Mouse (Mus musculus) heart, embryonic 15.5 days (tissue): ENCODE results near the gene Sfi1. TPM values are rescaled to one million over a fixed set of nuclear protein-coding genes. Genes with fewer than 3 reads are reported as not detected.
"Not testable (repeated sequence)": the region's sequence is repeated elsewhere in the genome, so short reads cannot be mapped to it uniquely, and the experiment has no call there.

Experiments used
- ATAC-seq: fragments of 200-750 bp; cut with Nextera tagmentation; replicated peaks from 2 replicates; pipeline ENCODE4 v1.8.0; 2017; ENCODE audit warnings: low read depth, moderate TSS enrichment; ENCODE audit not compliant: insufficient number of reproducible peaks, insufficient read depth, low FRiP score
- H3K27ac ChIP-seq: fragments of 300-500 bp; sonication (generic); 2 replicates; pipeline ENCODE4 v1.5.1; 2015; ENCODE audit warnings: mild to moderate bottlenecking, inconsistent platforms
- H3K27me3 ChIP-seq: fragments of 300-500 bp; sonication (generic); 2 replicates; pipeline ENCODE4 v1.6.1; 2015; ENCODE audit warnings: inconsistent platforms
- H3K36me3 ChIP-seq: fragments of 300-500 bp; sonication (generic); 2 replicates; pipeline ENCODE4 v1.6.1; 2015; ENCODE audit warnings: mild to moderate bottlenecking, inconsistent platforms
- H3K4me1 ChIP-seq: fragments of 300-500 bp; sonication (generic); replicated peaks from 2 replicates; pipeline ENCODE4 v1.6.1; 2015; ENCODE audit warnings: inconsistent platforms
- H3K4me2 ChIP-seq: fragments of 300-500 bp; sonication (generic); 2 replicates; pipeline ENCODE4 v1.6.1; 2015; ENCODE audit warnings: inconsistent platforms, mild to moderate bottlenecking, moderate library complexity
- H3K4me3 ChIP-seq: fragments of 300-500 bp; sonication (generic); 2 replicates; pipeline ENCODE4 v1.5.1; 2015; ENCODE audit warnings: mild to moderate bottlenecking, inconsistent platforms
- H3K9ac ChIP-seq: fragments of 300-500 bp; sonication (generic); 2 replicates; pipeline ENCODE4 v1.6.1; 2015; ENCODE audit warnings: mild to moderate bottlenecking, inconsistent platforms
- H3K9me3 ChIP-seq: fragments of 300-500 bp; sonication (generic); replicated peaks from 2 replicates; pipeline ENCODE4 v1.6.1; 2016; ENCODE audit warnings: inconsistent platforms
- WGBS: fragments of 180-500 bp; shearing (Covaris S2); methylation state at CpG from one replicate; pipeline ENCODE4 v1.1.7; 2015; ENCODE audit warnings: mixed read lengths; 5-methylcytosine and 5-hydroxymethylcytosine counted together
- polyA plus RNA-seq: library from polyadenylated mRNA; unstranded; fragments of >200 nt; fragmentation: Nextera tagmentation; extraction: Ambion mirVana; gene quantifications from 2 replicates; pipeline ENCODE4 v1.2.1, GENCODE M21; 2015

Sfi1 gene
- polyA plus RNA-seq, 1 experiment from 2014 or later: 10.9 TPM

DNA sequence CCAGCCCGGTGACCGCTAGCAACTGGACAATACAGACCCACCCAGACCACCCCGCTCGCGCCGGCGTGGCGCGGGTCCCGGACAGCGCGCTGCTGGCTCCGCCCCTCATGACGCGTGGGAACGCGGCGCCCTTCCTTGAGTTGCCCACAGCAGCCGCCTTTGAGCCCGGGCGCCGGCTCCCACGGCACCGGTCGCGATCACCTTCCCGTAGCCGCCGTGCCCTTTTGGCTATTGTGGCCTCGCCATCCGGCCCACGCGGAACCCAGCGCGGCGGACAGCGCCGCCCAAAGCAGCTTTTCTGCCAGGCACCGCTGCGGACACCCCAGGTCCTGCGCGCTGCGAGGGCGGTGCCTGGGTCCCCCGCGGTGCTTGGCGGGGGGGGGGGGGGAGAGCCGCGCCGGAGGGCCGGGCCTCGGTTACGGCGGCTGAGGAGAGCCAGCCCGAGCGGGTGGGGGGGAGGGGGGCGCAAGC, 9.0 kb upstream of the Sfi1 start, which contains the start of gene Eif4enif1:
Gene Eif4enif1, plus strand, starts transcription at position 162 of the 471 bp plus-strand sequence.
- peak within 1 kb of the TSS; percentile 48 for H3K4me3 ChIP-seq
- H3K27me3 ChIP-seq: no peaks in the 10 kb centered on the region
- no peaks in the 10 kb centered on the region for H3K9me3 ChIP-seq
- 0 out of 2 replicates have a peak, but pooled peaks cover 3% of the 10 kb centered on the region for H3K4me1 ChIP-seq
- peaks cover 13% of the 10 kb centered on the region; the same call in 1 of the 2 replicates for H3K36me3 ChIP-seq
- ATAC-seq: peak; percentile 61
- peak within 1 kb of the TSS; percentile 40 for H3K4me2 ChIP-seq
- peak within 1 kb of the TSS; percentile 52 for H3K9ac ChIP-seq
- under 1% methylated on average over 43 of the region's 57 CpGs for WGBS
- H3K27ac ChIP-seq: peak within 1 kb of the TSS; percentile 48

DNA sequence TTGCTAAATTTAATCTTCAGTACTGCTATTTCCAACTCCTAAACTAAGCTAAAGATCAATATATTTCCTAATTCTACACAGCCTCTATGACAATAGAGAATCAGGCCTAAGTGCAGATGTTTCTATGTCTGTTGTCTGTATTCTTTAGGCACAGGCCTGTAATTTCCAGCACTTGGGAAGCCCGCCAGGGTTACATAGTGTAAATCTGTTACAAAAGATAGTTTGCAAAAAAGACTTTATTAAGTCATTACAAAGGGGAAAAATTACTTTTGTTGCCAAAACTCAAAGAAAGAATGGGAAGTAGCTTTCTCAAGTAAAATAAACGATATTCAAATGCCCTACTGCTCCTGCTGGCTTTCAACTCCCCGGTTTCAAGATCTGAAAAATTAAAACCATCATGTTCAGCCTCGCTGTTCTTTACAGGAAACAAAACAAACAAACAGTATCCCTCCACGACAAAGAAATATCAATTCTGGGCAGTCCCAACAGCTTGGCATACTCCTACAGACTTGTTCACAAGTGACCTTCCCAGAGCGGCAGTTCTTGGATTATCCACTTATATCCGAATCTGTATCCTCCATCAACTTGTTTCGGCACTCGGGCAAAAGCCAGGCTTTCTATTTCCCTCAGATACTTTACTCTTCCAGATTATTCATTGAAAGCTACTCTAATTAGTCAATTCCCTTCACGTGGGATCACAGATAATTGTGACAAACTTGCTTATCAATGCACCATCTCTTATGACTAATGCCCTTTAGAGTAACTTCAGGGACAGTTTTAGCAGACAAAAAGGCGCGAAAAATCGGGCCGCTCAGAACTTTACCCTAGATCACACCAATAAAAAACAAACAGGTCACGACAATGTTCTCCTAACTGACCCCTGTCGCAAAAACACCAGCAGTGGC, 8.3 kb upstream of the Sfi1 start:
- no peaks in the 10 kb centered on the region for H3K27me3 ChIP-seq
- peak overlapping the region; percentile 48 for H3K4me3 ChIP-seq
- no peaks in the 10 kb centered on the region for H3K9me3 ChIP-seq
- WGBS: 5% methylated on average over 16 of the region's 16 CpGs
- H3K4me2 ChIP-seq: peak overlapping the region; percentile 22
- no peak overlapping the region; the same call in 1 of the 2 replicates for H3K9ac ChIP-seq
- H3K4me1 ChIP-seq: 0 out of 2 replicates have a peak, but pooled peaks cover 3% of the 10 kb centered on the region
- H3K27ac ChIP-seq: peak overlapping the region; percentile 43
- no peak for ATAC-seq
- H3K36me3 ChIP-seq: peaks cover 8% of the 10 kb centered on the region; the same call in 1 of the 2 replicates

DNA sequence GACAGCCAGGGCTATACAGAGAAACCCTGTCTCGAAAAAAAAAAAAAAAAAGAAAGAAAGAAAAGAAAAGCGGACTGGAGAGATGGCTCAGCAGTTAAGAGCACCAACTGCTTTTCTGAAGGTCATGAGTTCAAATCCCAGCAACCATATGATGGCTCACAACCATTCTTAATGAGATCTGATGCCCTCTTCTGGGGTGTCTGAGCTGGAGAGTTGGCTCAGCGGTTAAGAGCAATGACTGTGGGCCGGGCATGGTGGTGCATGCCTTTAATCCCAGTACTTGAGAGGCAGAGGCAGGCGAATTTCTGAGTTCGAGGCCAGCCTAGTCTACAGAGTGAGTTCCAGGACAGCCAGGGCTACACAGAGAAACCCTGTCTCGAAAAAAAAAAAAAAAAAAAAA, 7.4 kb upstream of the Sfi1 start:
- WGBS: 92% methylated on average over 6 of the region's 7 CpGs
- H3K4me2 ChIP-seq, H3K27me3 ChIP-seq, H3K4me1 ChIP-seq, H3K4me3 ChIP-seq, H3K36me3 ChIP-seq, H3K9ac ChIP-seq, H3K27ac ChIP-seq, H3K9me3 ChIP-seq, ATAC-seq: not testable (repeated sequence)

DNA sequence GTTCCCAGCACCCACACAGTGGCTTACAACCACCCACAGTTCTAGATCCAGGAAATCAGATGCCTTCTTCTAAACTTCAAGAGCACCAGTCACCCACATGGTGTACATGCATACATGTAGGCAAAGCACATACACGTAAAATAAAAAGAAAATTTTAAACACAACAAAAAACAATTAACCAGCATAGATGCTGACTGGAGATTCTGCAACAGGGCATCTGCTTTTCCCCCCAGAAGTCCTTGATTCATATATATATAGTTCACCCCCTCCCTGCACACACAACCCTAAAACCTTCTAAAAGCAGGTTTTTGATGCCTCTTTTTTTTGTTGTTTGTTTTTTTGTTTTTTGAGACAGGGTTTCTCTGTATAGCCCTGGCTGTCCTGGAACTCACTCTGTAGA, 10.6 kb downstream of the Sfi1 start:
- not testable (repeated sequence) for H3K36me3 ChIP-seq

DNA sequence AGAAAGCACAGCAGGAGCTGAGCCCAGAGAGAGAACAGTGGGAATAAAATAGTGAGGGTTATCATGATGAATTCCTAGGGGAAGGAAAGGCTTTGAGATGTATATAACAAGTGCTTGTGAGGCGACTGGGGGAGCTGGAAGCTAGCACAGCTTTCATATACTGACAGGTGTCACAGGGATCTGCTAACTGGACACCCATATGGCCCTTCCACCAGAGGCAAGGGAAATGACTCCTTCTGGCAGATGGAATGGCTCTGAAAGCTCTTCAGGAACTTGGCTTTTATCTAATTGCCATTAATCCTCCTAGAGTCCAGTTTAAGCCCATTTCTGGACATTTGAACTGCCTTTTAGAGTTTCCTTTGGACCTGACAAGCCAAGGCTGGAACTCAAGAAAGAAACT, 11.3 kb downstream of the Sfi1 start:
- 38% methylated on average over 1 of the region's 1 CpGs for WGBS
- H3K27ac ChIP-seq, H3K4me1 ChIP-seq, H3K9ac ChIP-seq, ATAC-seq, H3K4me2 ChIP-seq, H3K9me3 ChIP-seq, H3K27me3 ChIP-seq, H3K4me3 ChIP-seq, H3K36me3 ChIP-seq: not testable (repeated sequence)

More for the DNA sequence above, 10.6 kb downstream of the Sfi1 start:
- not testable (repeated sequence) for ATAC-seq, H3K9me3 ChIP-seq, H3K9ac ChIP-seq, H3K27ac ChIP-seq, H3K4me1 ChIP-seq, H3K4me2 ChIP-seq, H3K27me3 ChIP-seq, H3K4me3 ChIP-seq
- 62% methylated on average over 1 of the region's 1 CpGs for WGBS

DNA sequence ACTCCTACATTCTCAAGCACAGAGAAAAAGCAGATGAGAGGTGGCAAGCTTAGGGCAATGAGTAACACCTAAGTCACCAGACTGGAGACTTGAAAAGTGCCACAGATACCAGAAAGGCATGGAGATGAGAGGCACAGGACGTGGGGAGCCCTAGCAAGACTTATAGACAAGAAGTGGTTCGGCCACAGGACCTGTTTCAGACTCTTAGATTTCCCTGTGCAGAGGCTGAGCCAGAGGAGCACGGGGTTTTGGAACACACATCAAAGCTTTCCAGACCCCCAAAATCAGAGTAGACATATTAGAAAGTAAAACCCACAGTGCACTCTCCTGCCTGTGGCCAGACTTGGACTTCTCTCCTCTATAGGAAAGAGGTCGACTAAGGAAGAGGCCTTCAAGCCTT, 12.0 kb downstream of the Sfi1 start:
- 51% methylated on average over 4 of the region's 4 CpGs for WGBS
- not testable (repeated sequence) for H3K9ac ChIP-seq, H3K9me3 ChIP-seq, H3K4me1 ChIP-seq, H3K36me3 ChIP-seq, H3K27ac ChIP-seq, H3K27me3 ChIP-seq, ATAC-seq, H3K4me2 ChIP-seq, H3K4me3 ChIP-seq

DNA sequence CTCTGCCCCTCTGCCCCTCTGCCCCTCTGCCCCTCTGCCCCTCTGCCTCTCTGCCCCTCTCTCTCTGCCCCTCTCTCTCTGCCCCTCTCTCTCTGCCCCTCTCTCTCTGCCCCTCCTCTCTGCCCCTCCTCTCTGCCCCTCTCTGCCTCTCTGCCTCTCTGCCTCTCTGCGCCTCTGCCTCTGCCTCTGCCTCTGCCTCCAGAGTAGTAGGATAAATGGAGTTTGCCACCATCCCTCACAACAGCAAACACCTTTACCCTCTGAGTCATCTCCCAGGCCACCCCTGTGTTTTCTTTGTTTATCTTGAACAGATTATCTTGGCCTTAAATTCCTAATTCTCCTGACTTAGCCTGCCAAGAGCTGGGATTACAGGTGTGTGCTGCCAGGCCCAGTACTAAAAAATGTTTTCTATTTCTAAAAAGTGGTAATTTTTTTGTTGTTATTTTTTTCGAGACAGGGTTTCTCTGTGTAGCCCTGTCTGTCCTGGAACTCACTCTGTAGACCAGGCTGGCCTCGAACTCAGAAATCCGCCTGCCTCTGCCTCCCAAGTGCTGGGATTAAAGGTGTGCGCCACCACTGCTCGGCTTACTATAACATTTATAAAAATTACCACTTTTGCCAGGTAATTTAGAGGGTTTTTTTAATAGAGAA, 12.6 kb downstream of the Sfi1 start:
- ATAC-seq, H3K9ac ChIP-seq, H3K4me3 ChIP-seq, H3K27me3 ChIP-seq, H3K4me2 ChIP-seq, H3K4me1 ChIP-seq, H3K36me3 ChIP-seq, H3K27ac ChIP-seq, H3K9me3 ChIP-seq: not testable (repeated sequence)
- 71% methylated on average over 6 of the region's 6 CpGs for WGBS

DNA sequence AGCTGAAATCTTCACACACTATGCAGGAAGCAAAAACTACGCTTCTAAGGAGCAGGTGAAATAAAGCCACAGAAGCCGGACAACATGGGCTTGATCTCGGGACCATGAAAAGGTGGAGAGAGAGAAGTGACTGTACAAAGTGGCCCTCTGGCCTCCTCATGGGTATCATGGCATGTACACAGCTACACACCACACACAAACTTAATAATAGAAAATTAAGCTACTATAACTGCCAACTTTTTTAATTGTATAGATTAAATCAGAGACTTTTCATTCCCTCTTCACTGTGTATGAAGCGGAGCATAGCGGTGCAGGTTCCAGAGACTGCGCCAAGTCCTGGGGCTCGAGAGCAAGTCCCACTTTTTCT, 13.6 kb downstream of the Sfi1 start:
- not testable (repeated sequence) for ATAC-seq
- 83% methylated on average over 7 of the region's 7 CpGs for WGBS

DNA sequence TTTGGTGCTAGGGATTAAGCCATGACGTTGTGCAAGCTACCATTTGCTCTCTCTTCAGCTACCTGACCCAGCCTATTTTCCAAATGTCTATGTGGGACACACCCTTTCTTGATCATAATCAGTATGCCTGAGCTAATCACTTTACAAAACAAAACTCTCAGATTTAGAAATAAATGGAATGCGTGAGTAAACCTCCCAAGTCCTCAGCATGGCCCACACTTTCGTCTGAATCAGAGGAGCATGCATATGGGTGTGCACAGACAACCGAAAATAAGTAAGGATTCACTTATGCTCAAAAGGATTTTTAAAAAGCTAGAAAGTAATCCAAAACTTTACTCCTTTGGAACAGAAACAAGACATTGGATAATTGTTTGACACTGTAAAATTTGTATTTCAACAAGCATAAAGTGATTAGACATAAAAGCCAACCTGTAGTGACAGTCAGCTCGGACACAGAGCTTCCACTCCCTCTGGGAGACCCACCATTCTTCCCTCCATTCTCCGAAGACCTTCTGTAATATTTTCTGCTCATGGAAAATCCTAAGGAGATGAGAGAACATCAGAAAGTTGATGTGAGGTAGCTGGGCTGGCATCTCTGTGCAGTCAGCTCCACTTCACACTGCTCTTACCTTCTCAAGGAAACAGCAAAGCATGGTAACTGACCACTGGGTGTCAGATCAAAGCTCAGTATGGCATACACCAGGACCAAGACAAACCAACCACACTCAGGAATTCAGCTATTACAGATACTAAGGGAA, 14.1 kb downstream of the Sfi1 start:
- WGBS: 78% methylated on average over 6 of the region's 6 CpGs
- H3K4me1 ChIP-seq, H3K9me3 ChIP-seq, H3K36me3 ChIP-seq, H3K27me3 ChIP-seq, H3K9ac ChIP-seq, H3K4me3 ChIP-seq, H3K4me2 ChIP-seq, H3K27ac ChIP-seq, ATAC-seq: not testable (repeated sequence)

More for the DNA sequence above, 13.6 kb downstream of the Sfi1 start:
- H3K27ac ChIP-seq, H3K4me3 ChIP-seq, H3K9ac ChIP-seq, H3K27me3 ChIP-seq, H3K9me3 ChIP-seq, H3K4me1 ChIP-seq, H3K4me2 ChIP-seq, H3K36me3 ChIP-seq: not testable (repeated sequence)

DNA sequence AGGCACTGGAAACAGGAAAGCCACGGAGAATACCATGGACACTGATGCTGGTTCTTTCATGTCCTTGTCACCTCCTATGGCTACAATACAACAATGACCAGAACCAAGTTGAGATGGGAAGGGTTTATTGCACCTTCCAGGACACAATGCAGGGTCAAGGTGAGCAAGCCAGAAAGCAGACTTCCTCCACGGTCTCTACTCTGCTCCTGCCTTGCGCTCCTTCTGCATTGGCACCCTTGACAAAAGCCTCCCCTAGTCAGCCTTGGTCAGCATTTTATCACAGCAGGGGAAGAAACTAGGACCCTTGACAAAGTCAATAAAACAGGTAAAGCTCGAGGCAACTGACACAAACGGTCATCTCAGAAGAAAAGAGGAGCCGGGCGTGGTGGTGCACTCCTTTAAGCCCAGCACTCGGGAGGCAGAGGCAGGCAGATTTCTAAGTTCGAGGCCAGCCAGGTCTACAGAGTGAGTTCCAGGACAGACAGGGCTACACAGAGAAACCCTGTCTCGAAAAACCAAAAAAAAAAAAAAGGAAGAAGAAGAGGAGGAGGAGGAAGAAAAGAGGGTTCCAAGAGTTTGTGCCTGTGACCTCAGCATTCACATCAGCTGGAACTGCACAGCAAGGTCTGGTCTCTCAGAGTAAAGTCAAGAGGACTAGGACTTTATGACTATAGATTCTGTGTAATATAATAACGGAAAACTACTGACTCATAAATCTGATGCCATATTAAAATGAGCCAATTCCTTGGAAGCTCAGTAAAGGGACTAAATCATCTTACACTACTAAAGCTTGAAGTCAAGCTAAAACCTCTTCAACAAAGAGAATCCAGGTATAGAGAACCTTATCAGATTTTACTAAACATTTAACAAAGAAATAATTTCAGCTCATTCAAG, 19.6 kb downstream of the Sfi1 start:
- H3K4me2 ChIP-seq, H3K4me1 ChIP-seq, H3K4me3 ChIP-seq, H3K27ac ChIP-seq, H3K36me3 ChIP-seq, H3K9ac ChIP-seq, H3K27me3 ChIP-seq: not testable (repeated sequence)
- peak; percentile 54 for ATAC-seq
- WGBS: 75% methylated on average over 11 of the region's 11 CpGs
- peaks cover 13% of the 10 kb centered on the region; the same call in 1 of the 2 replicates for H3K9me3 ChIP-seq
